Mouse (Mus musculus) cerebellum, adult 8-10 months (tissue): ENCODE data around the gene Zbtb20.
A peak's percentile ranks its signal among the peaks of the same experiment; 100 is the strongest.

Source experiments
- DNase-seq: peaks from one replicate; pipeline ENCODE4 v3.0.0; 2022

Zbtb20 gene

GRCm38 (mm10) chr16:43462470-43463455 lies 587.1 kb downstream of the Zbtb20 start:
- DNase-seq = peak; percentile 30

GRCm38 (mm10) chr16:43463684-43464475 lies 588.2 kb downstream of the Zbtb20 start:
- DNase-seq = peak; percentile 44

- peak; percentile 41 for DNase-seq
Measured at GRCm38 (mm10) chr16:43464476-43465080, 588.9 kb downstream of the Zbtb20 start.

- DNase-seq = peak; percentile 10
Measured at GRCm38 (mm10) chr16:43465368-43465839, 589.7 kb downstream of the Zbtb20 start.

- peak; percentile 16 for DNase-seq
Measured at GRCm38 (mm10) chr16:43465921-43466748, 590.5 kb downstream of the Zbtb20 start.

- peak; percentile 75 for DNase-seq
Measured at GRCm38 (mm10) chr16:43466749-43467065, 591.0 kb downstream of the Zbtb20 start.

GRCm38 (mm10) chr16:43471060-43471459 lies 595.4 kb downstream of the Zbtb20 start:
- DNase-seq = no peak

- DNase-seq = no peak
Measured at GRCm38 (mm10) chr16:43474941-43475728, 599.5 kb downstream of the Zbtb20 start.

GRCm38 (mm10) chr16:43476921-43477320 lies 601.2 kb downstream of the Zbtb20 start:
- no peak for DNase-seq

- DNase-seq = no peak
Measured at GRCm38 (mm10) chr16:43478352-43478751, 602.7 kb downstream of the Zbtb20 start.

- no peak for DNase-seq
Measured at GRCm38 (mm10) chr16:43480532-43480931, 604.9 kb downstream of the Zbtb20 start.

GRCm38 (mm10) chr16:43482125-43482524 lies 606.4 kb downstream of the Zbtb20 start:
- no peak for DNase-seq

GRCm38 (mm10) chr16:43482738-43483137 lies 607.1 kb downstream of the Zbtb20 start:
- DNase-seq = no peak

GRCm38 (mm10) chr16:43484400-43484799 lies 608.7 kb downstream of the Zbtb20 start:
- no peak for DNase-seq

- no peak for DNase-seq
Measured at GRCm38 (mm10) chr16:43489362-43489761, 613.7 kb downstream of the Zbtb20 start.

GRCm38 (mm10) chr16:43489984-43490383 lies 614.3 kb downstream of the Zbtb20 start:
- no peak for DNase-seq

GRCm38 (mm10) chr16:43492863-43493262 lies 617.2 kb downstream of the Zbtb20 start:
- DNase-seq = no peak

GRCm38 (mm10) chr16:43493596-43494385 lies 618.1 kb downstream of the Zbtb20 start:
- no peak for DNase-seq

GRCm38 (mm10) chr16:43495175-43495818 lies 619.6 kb downstream of the Zbtb20 start:
- no peak for DNase-seq

- DNase-seq = no peak
Measured at GRCm38 (mm10) chr16:43497093-43497492, 621.4 kb downstream of the Zbtb20 start.
